Comparison of ENCODE assay signal across 8 mouse cellular contexts in the genomic region with DNA sequence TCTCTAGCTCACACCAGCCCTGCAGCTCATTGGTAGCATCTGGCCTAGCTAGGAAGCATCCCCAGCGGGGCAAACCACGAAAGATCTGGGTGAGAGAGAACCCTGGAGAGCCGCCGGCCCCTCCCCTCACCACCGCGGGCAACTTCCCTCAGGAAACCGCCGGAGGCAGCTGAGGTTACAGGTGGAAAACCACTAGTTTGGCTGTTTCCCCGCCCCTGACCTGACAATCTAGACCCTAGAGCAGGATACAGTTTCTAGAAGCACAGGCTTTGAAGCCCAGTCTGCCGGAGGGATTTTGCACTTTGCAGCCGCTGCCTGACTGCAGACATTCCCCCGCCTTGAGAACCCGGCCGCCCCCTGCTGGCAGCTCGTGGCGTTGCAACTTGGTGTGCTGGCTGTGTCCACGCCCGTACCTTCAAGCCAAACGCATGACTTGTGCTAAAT. TPM values are rescaled to one million over a fixed set of nuclear protein-coding genes. Genes with fewer than 3 reads are reported as not detected.
A peak's percentile ranks its signal among the peaks of the same experiment; 100 is the strongest.
DNase-seq lines count a peak whose midpoint lies in the region; ATAC-seq lines count a peak whose summit lies in the region.

No protein-coding gene starts in this region.

- 0 out of 4 replicates have a peak overlapping the region, but pooled peaks of 1 of the 2 experiments have one; percentile 33 for H3K27ac ChIP-seq in heart, embryonic 14.5 days (replicated peaks in 1 of 2; ENCODE audit: control insufficient read depth in 1 of 2, insufficient read depth in 1 of 2, low read depth in 2 of 2, low read length in 2 of 2)
- no peak overlapping the region for H3K27ac ChIP-seq in liver, embryonic 13.5 days
- no peak overlapping the region for H3K27ac ChIP-seq in stomach, embryonic 14.5 days (ENCODE audit: low read length)

- H3K9me3 ChIP-seq in heart, embryonic 14.5 days (ENCODE audit: control insufficient read depth, low read length), result no peaks in the 10 kb centered on the region
- H3K9me3 ChIP-seq in liver, embryonic 13.5 days (replicated peaks), result no peaks in the 10 kb centered on the region
- H3K9me3 ChIP-seq in stomach, embryonic 14.5 days (ENCODE audit: control insufficient read depth, low read depth, low read length), result no peaks in the 10 kb centered on the region

- ATAC-seq in heart, embryonic 14.5 days (ENCODE audit: insufficient number of reproducible peaks, insufficient read depth, low FRiP score, low read depth), result 0 out of 2 replicates have a peak, but pooled peaks have one; percentile 16
- ATAC-seq in liver, embryonic 13.5 days (ENCODE audit: low read depth), result peak; percentile 49; the same call in 1 of the 2 replicates
- ATAC-seq in stomach, embryonic 14.5 days (ENCODE audit: insufficient number of reproducible peaks, insufficient read depth, low FRiP score, low read depth), result peak; percentile 44; the same call in 1 of the 2 replicates

- peaks cover 0 to 3% of the 10 kb centered on the region in 2 experiments; a peak in 1 of 4 replicates for H3K4me1 ChIP-seq in heart, embryonic 14.5 days (ENCODE audit: control insufficient read depth in 2 of 2, insufficient read depth in 2 of 2, low read length in 2 of 2)
- H3K4me1 ChIP-seq in liver, embryonic 13.5 days (replicated peaks), result peaks cover 15% of the 10 kb centered on the region
- 0 out of 2 replicates have a peak, but pooled peaks cover 2% of the 10 kb centered on the region for H3K4me1 ChIP-seq in stomach, embryonic 14.5 days (ENCODE audit: control insufficient read depth, insufficient read depth, low read length)

- peak overlapping the region; percentile 86 for H3K4me2 ChIP-seq in heart, embryonic 14.5 days (ENCODE audit: low read length)
- H3K4me2 ChIP-seq in liver, embryonic 13.5 days, result peak overlapping the region; percentile 66
- H3K4me2 ChIP-seq in stomach, embryonic 14.5 days (replicated peaks; ENCODE audit: low read depth, low read length), result peak overlapping the region; percentile 52

- DNase-seq in CD4-positive, CD25-positive, alpha-beta regulatory T cell, adult 2 months (ENCODE audit: low read depth, low spot score), result peak; percentile 94
- DNase-seq in c-Kit-negative CD71-positive TER-119-positive erythroid progenitor cells, embryonic 14.5 days (ENCODE audit: low read depth, low spot score), result peak; percentile 56
- DNase-seq in fibroblast of lung, adult 2 months (ENCODE audit: low read depth), result peak; percentile 53
- peak; percentile 89 for DNase-seq in kidney, postnatal 14 days
- peak; percentile 58 for DNase-seq in liver, embryonic 13.5 days
- DNase-seq in natural killer cell, adult 2 months (ENCODE audit: low spot score in 2 of 2), result peak; percentile 73 to 84

- H3K27me3 ChIP-seq in heart, embryonic 14.5 days (ENCODE audit: control insufficient read depth, insufficient read depth, low read length), result peaks cover 3% of the 10 kb centered on the region; the same call in 1 of the 2 replicates
- peaks cover 16% of the 10 kb centered on the region for H3K27me3 ChIP-seq in liver, embryonic 13.5 days
- no peaks in the 10 kb centered on the region for H3K27me3 ChIP-seq in stomach, embryonic 14.5 days (ENCODE audit: control insufficient read depth, insufficient read depth, low read length)

- H3K36me3 ChIP-seq in heart, embryonic 14.5 days (ENCODE audit: control insufficient read depth, insufficient read depth, low read length), result no peaks in the 10 kb centered on the region
- H3K36me3 ChIP-seq in liver, embryonic 13.5 days, result no peaks in the 10 kb centered on the region
- no peaks in the 10 kb centered on the region for H3K36me3 ChIP-seq in stomach, embryonic 14.5 days (ENCODE audit: control insufficient read depth, insufficient read depth, low read length)

- peak overlapping the region; percentile 75 for H3K9ac ChIP-seq in heart, embryonic 14.5 days (ENCODE audit: low read length)
- peak overlapping the region; percentile 51 for H3K9ac ChIP-seq in liver, embryonic 13.5 days
- no peak overlapping the region for H3K9ac ChIP-seq in stomach, embryonic 14.5 days (replicated peaks; ENCODE audit: low read depth, low read length)

- 2% methylated on average over 19 of the region's 19 CpGs for WGBS in heart, embryonic 14.5 days
- 2% methylated on average over 19 of the region's 19 CpGs for WGBS in liver, embryonic 13.5 days (ENCODE audit: insufficient replicate concordance)
- 2% methylated on average over 19 of the region's 19 CpGs for WGBS in stomach, embryonic 14.5 days

- H3K4me3 ChIP-seq in heart, embryonic 14.5 days (ENCODE audit: control insufficient read depth in 1 of 2, insufficient read depth in 1 of 2, low read depth in 1 of 2, low read length in 2 of 2), result peak overlapping the region; percentile 42
- H3K4me3 ChIP-seq in liver, embryonic 13.5 days (replicated peaks), result peak overlapping the region; percentile 45
- H3K4me3 ChIP-seq in stomach, embryonic 14.5 days (ENCODE audit: low read depth, low read length), result peak overlapping the region; percentile 14

RNA-seq across cellular contexts. Expression of a gene that starts 6.7 kb away (rescaled TPM):
- 0.53 TPM in 1 of 2 replicates, not detected in the other for polyA plus RNA-seq in heart, embryonic 14.5 days (2014; fragmentation: Nextera tagmentation; extraction: Ambion mirVana)
- polyA plus RNA-seq in liver, embryonic 13.5 days (2015; fragmentation: Nextera tagmentation; extraction: Ambion mirVana), result 1.2 and 1.3 TPM in 2 replicates
- polyA plus RNA-seq in stomach, embryonic 14.5 days (2014; fragmentation: Nextera tagmentation; extraction: Ambion mirVana), result 15.1 and 17.7 TPM in 2 replicates

RNA-seq across cellular contexts. Expression of a gene that starts 19.1 kb away (rescaled TPM):
- 293 and 321 TPM in 2 replicates for polyA plus RNA-seq in heart, embryonic 14.5 days (2014; fragmentation: Nextera tagmentation; extraction: Ambion mirVana)
- polyA plus RNA-seq in liver, embryonic 13.5 days (2015; fragmentation: Nextera tagmentation; extraction: Ambion mirVana), result 7.2 and 7.9 TPM in 2 replicates
- polyA plus RNA-seq in stomach, embryonic 14.5 days (2014; fragmentation: Nextera tagmentation; extraction: Ambion mirVana), result 156 and 164 TPM in 2 replicates

RNA-seq across cellular contexts. Expression of a gene that starts 32.6 kb away (rescaled TPM):
- polyA plus RNA-seq in heart, embryonic 14.5 days (2014; fragmentation: Nextera tagmentation; extraction: Ambion mirVana), result 1.7 and 2.0 TPM in 2 replicates
- 3.0 and 3.9 TPM in 2 replicates for polyA plus RNA-seq in liver, embryonic 13.5 days (2015; fragmentation: Nextera tagmentation; extraction: Ambion mirVana)
- polyA plus RNA-seq in stomach, embryonic 14.5 days (2014; fragmentation: Nextera tagmentation; extraction: Ambion mirVana), result 10.7 and 11.5 TPM in 2 replicates

RNA-seq across cellular contexts. Expression of a gene that starts 39.6 kb away (rescaled TPM):
- 63.4 and 68.4 TPM in 2 replicates for polyA plus RNA-seq in heart, embryonic 14.5 days (2014; fragmentation: Nextera tagmentation; extraction: Ambion mirVana)
- 17.9 and 18.2 TPM in 2 replicates for polyA plus RNA-seq in liver, embryonic 13.5 days (2015; fragmentation: Nextera tagmentation; extraction: Ambion mirVana)
- 106 and 113 TPM in 2 replicates for polyA plus RNA-seq in stomach, embryonic 14.5 days (2014; fragmentation: Nextera tagmentation; extraction: Ambion mirVana)

Comparison
In these comparisons a context has a peak if more than half of its experiments do, and no peak if none do; other contexts are left out.
1. RNA of a gene that starts 19.1 kb away (polyA plus RNA-seq): 293 to 321 TPM in heart, embryonic 14.5 days and 156 to 164 TPM in stomach, embryonic 14.5 days; 7.2 to 7.9 TPM in liver, embryonic 13.5 days; every median in the first group is over 10 times any median in the second.
2. Peak in every context shown above with its lines, with median percentiles within 50 percentile points of each other: DNase-seq, ATAC-seq, H3K4me2 ChIP-seq and H3K4me3 ChIP-seq.